Mouse (Mus musculus) stomach, embryonic 16.5 days (tissue): Measurements from ENCODE around the gene Gm21882. TPM values are rescaled to one million over a fixed set of nuclear protein-coding genes. Genes with fewer than 3 reads are reported as not detected.
"Not testable (repeated sequence)": the region's sequence is repeated elsewhere in the genome, so short reads cannot be mapped to it uniquely, and the experiment has no call there.

Experiments used
- ATAC-seq: fragments of 200-750 bp; cut with Nextera tagmentation; 2 replicates; pipeline ENCODE4 v1.8.0; 2017; ENCODE audit warnings: moderate number of reproducible peaks, moderate TSS enrichment; ENCODE audit not compliant: insufficient read depth, low FRiP score
- H3K27ac ChIP-seq: fragments of 300-500 bp; sonication (generic); 2 replicates; pipeline ENCODE4 v1.5.1; 2014; ENCODE audit warnings: low read length
- H3K27me3 ChIP-seq: fragments of 300-500 bp; sonication (generic); 2 replicates; pipeline ENCODE4 v1.6.1; 2014; ENCODE audit warnings: low read length, control low read depth, mixed read lengths; ENCODE audit not compliant: control insufficient read depth, insufficient read depth
- H3K36me3 ChIP-seq: fragments of 300-500 bp; sonication (generic); 2 replicates; pipeline ENCODE4 v1.6.1; 2014; ENCODE audit warnings: low read length; ENCODE audit not compliant: control insufficient read depth, insufficient read depth
- H3K4me1 ChIP-seq: fragments of 300-500 bp; sonication (generic); 2 replicates; pipeline ENCODE4 v1.6.1; 2014; ENCODE audit warnings: low read length, control low read depth, mixed read lengths; ENCODE audit not compliant: control insufficient read depth, insufficient read depth
- H3K4me2 ChIP-seq: fragments of 300-500 bp; sonication (generic); 2 replicates; pipeline ENCODE4 v1.6.1; 2014; ENCODE audit warnings: low read depth, low read length, mixed read lengths
- H3K4me3 ChIP-seq: fragments of 300-500 bp; sonication (generic); replicated peaks from 2 replicates; pipeline ENCODE4 v1.5.1; 2014; ENCODE audit warnings: mild to moderate bottlenecking, low read length
- H3K9ac ChIP-seq: fragments of 300-500 bp; sonication (generic); 2 replicates; pipeline ENCODE4 v1.6.1; 2014; ENCODE audit warnings: low read length
- H3K9me3 ChIP-seq: fragments of 300-500 bp; sonication (generic); replicated peaks from 2 replicates; pipeline ENCODE4 v1.6.1; 2016; ENCODE audit warnings: low read length, control low read depth; ENCODE audit not compliant: control insufficient read depth
- WGBS: fragments of 180-500 bp; shearing (Covaris S2); extraction: QIAGEN DNeasy Blood & Tissue Kit; methylation state at CpG from one replicate; pipeline ENCODE4 v1.1.7; 2014; 5-methylcytosine and 5-hydroxymethylcytosine counted together
- polyA plus RNA-seq: library from polyadenylated mRNA; unstranded; fragments of >200 nt; fragmentation: Nextera tagmentation; extraction: Ambion mirVana; gene quantifications from 2 replicates; pipeline ENCODE4 v1.2.1, GENCODE M21; 2015

Gene Gm21882
- polyA plus RNA-seq = not detected in 2 replicates

GRCm38 (mm10) chrY:40381423-40381822, at the start of gene Gm21882:
Gene Gm21882, minus strand, starts transcription at chrY:40381523.
- not testable (repeated sequence) for H3K27ac ChIP-seq, ATAC-seq, H3K4me1 ChIP-seq, H3K36me3 ChIP-seq, H3K9me3 ChIP-seq, H3K9ac ChIP-seq, H3K27me3 ChIP-seq, H3K4me2 ChIP-seq, H3K4me3 ChIP-seq
- WGBS = 43% methylated on average over 1 of the region's 1 CpGs

Other genes starting within 250 kb of the Gm21882 start
- gene Gm21865, start 64.6 kb downstream of the Gm21882 start, polyA plus RNA-seq = not detected in 2 replicates